Mouse (Mus musculus) forebrain, embryonic 16.5 days (tissue): ENCODE measurements around the gene Veph1. TPM values are rescaled to one million over a fixed set of nuclear protein-coding genes. Genes with fewer than 3 reads are reported as not detected.

Experiments used
- ATAC-seq: fragments of 200-750 bp; cut with Nextera tagmentation; 2 replicates; pipeline ENCODE4 v1.8.0; 2017; ENCODE audit warnings: mild to moderate bottlenecking, moderate library complexity
- H3K27ac ChIP-seq: fragments of 300-500 bp; sonication (generic); 2 replicates; pipeline ENCODE4 v1.5.1; 2014; ENCODE audit warnings: low read length, control low read depth
- H3K27me3 ChIP-seq: fragments of 300-500 bp; sonication (generic); replicated peaks from 2 replicates; pipeline ENCODE4 v1.6.1; 2014; ENCODE audit warnings: low read length; ENCODE audit not compliant: control insufficient read depth, insufficient read depth
- H3K36me3 ChIP-seq: fragments of 300-500 bp; sonication (generic); 2 replicates; pipeline ENCODE4 v1.6.1; 2014; ENCODE audit not compliant: control insufficient read depth, insufficient read depth
- H3K4me1 ChIP-seq: fragments of 300-500 bp; sonication (generic); replicated peaks from 2 replicates; pipeline ENCODE4 v1.6.1; 2014; ENCODE audit warnings: low read length; ENCODE audit not compliant: control insufficient read depth, insufficient read depth
- H3K4me2 ChIP-seq: fragments of 300-500 bp; sonication (generic); 2 replicates; pipeline ENCODE4 v1.6.1; 2014; ENCODE audit warnings: mild to moderate bottlenecking, low read length, control low read depth
- H3K4me3 ChIP-seq: fragments of 300-500 bp; sonication (generic); replicated peaks from 2 replicates; pipeline ENCODE4 v1.5.1; 2014; ENCODE audit warnings: mild to moderate bottlenecking, low read length, control low read depth
- H3K9ac ChIP-seq: fragments of 300-500 bp; sonication (generic); replicated peaks from 2 replicates; pipeline ENCODE4 v1.6.1; 2014; ENCODE audit warnings: low read depth, low read length, control low read depth
- H3K9me3 ChIP-seq: fragments of 300-500 bp; sonication (generic); 2 replicates; pipeline ENCODE4 v1.6.1; 2016; ENCODE audit warnings: low read length; ENCODE audit not compliant: control insufficient read depth
- WGBS: fragments of 180-500 bp; shearing (Covaris S2); extraction: QIAGEN DNeasy Blood & Tissue Kit; methylation state at CpG from one replicate; pipeline ENCODE4 v1.1.7; 2014; 5-methylcytosine and 5-hydroxymethylcytosine counted together
- polyA plus RNA-seq: library from polyadenylated mRNA; unstranded; fragments of >200 nt; fragmentation: Nextera tagmentation; extraction: Ambion mirVana; gene quantifications from 2 replicates; pipeline ENCODE4 v1.2.1, GENCODE M21; 2015

The Veph1 gene
- polyA plus RNA-seq, 1 experiment from 2014 or later = 9.2 TPM

GRCm38 (mm10) chr3:66310586-66310985, 13.9 kb upstream of the Veph1 start:
- 95% methylated on average over 1 of the region's 1 CpGs for WGBS
- Histone ChIP-seq H3K9me3 (no peaks in the 10 kb centered on the region), H3K27me3 (no peaks in the 10 kb centered on the region), H3K4me1 (no peaks in the 10 kb centered on the region), H3K27ac (no peak overlapping the region), H3K36me3 (no peaks in the 10 kb centered on the region), H3K4me2 (no peak overlapping the region), H3K4me3 (no peak overlapping the region), H3K9ac (no peak overlapping the region)
- ATAC-seq = no peak

- Histone ChIP-seq H3K4me2 (no peak overlapping the region), H3K4me1 (no peaks in the 10 kb centered on the region), H3K36me3 (no peaks in the 10 kb centered on the region), H3K4me3 (no peak overlapping the region), H3K27me3 (no peaks in the 10 kb centered on the region), H3K27ac (no peak overlapping the region), H3K9ac (no peak overlapping the region), H3K9me3 (no peaks in the 10 kb centered on the region)
- ATAC-seq = no peak
- 94% methylated on average over 1 of the region's 1 CpGs for WGBS
Observed at GRCm38 (mm10) chr3:66309531-66309930, 12.9 kb upstream of the Veph1 start.

GRCm38 (mm10) chr3:66295236-66295635, 1.4 kb downstream of the Veph1 start:
- H3K4me2 ChIP-seq = no peak overlapping the region
- peak overlapping the region; percentile 14; the same call in 1 of the 2 replicates for H3K4me3 ChIP-seq
- H3K27me3 ChIP-seq = no peaks in the 10 kb centered on the region
- H3K27ac ChIP-seq = no peak overlapping the region
- 11% methylated on average over 9 of the region's 9 CpGs for WGBS
- H3K9ac ChIP-seq = no peak overlapping the region
- peaks cover 9% of the 10 kb centered on the region for H3K4me1 ChIP-seq
- H3K9me3 ChIP-seq = no peaks in the 10 kb centered on the region
- no peaks in the 10 kb centered on the region for H3K36me3 ChIP-seq
- ATAC-seq = no peak; the same call in 1 of the 2 replicates

- 60% methylated on average over 3 of the region's 3 CpGs for WGBS
- Histone ChIP-seq H3K4me1 (peaks cover 9% of the 10 kb centered on the region), H3K4me3 (no peak overlapping the region), H3K4me2 (peak overlapping the region; percentile 21; the same call in 1 of the 2 replicates), H3K27me3 (no peaks in the 10 kb centered on the region), H3K9ac (no peak overlapping the region), H3K36me3 (no peaks in the 10 kb centered on the region), H3K27ac (no peak overlapping the region), H3K9me3 (no peaks in the 10 kb centered on the region)
- ATAC-seq = no peak
Observed at GRCm38 (mm10) chr3:66294729-66295128, 1.9 kb downstream of the Veph1 start.

GRCm38 (mm10) chr3:66292356-66292946, 4.2 kb downstream of the Veph1 start:
- H3K4me3 ChIP-seq = 0 out of 2 replicates have a peak overlapping the region, but pooled peaks have one; percentile 3
- H3K4me2 ChIP-seq = peak overlapping the region; percentile 34
- H3K4me1 ChIP-seq = peaks cover 9% of the 10 kb centered on the region
- peak; percentile 44; the same call in 1 of the 2 replicates for ATAC-seq
- no peak overlapping the region for H3K27ac ChIP-seq
- no peaks in the 10 kb centered on the region for H3K9me3 ChIP-seq
- no peaks in the 10 kb centered on the region for H3K27me3 ChIP-seq
- 14% methylated on average over 20 of the region's 20 CpGs for WGBS
- no peaks in the 10 kb centered on the region for H3K36me3 ChIP-seq
- H3K9ac ChIP-seq = no peak overlapping the region

GRCm38 (mm10) chr3:66263270-66263669, 33.4 kb downstream of the Veph1 start:
- no peaks in the 10 kb centered on the region for H3K36me3 ChIP-seq
- no peak overlapping the region for H3K9ac ChIP-seq
- H3K27ac ChIP-seq = no peak overlapping the region
- ATAC-seq = no peak
- no peak overlapping the region for H3K4me2 ChIP-seq
- no peak overlapping the region for H3K4me3 ChIP-seq
- H3K4me1 ChIP-seq = no peaks in the 10 kb centered on the region
- 79% methylated on average over 4 of the region's 4 CpGs for WGBS
- no peaks in the 10 kb centered on the region for H3K27me3 ChIP-seq
- no peaks in the 10 kb centered on the region for H3K9me3 ChIP-seq

GRCm38 (mm10) chr3:66262319-66262718, 34.3 kb downstream of the Veph1 start:
- ATAC-seq = no peak

GRCm38 (mm10) chr3:66254504-66255105, 42.0 kb downstream of the Veph1 start:
- H3K27me3 ChIP-seq = no peaks in the 10 kb centered on the region
- H3K4me2 ChIP-seq = no peak overlapping the region
- H3K4me1 ChIP-seq = 0 out of 2 replicates have a peak, but pooled peaks cover 4% of the 10 kb centered on the region
- H3K9me3 ChIP-seq = no peaks in the 10 kb centered on the region
- no peaks in the 10 kb centered on the region for H3K36me3 ChIP-seq
- H3K27ac ChIP-seq = no peak overlapping the region
- no peak overlapping the region for H3K4me3 ChIP-seq
- ATAC-seq = peak; percentile 69
- H3K9ac ChIP-seq = no peak overlapping the region
- WGBS = 47% methylated on average over 9 of the region's 9 CpGs

More at GRCm38 (mm10) chr3:66262319-66262718, 34.3 kb downstream of the Veph1 start:
- no peaks in the 10 kb centered on the region for H3K4me1 ChIP-seq
- H3K4me3 ChIP-seq = no peak overlapping the region
- H3K9ac ChIP-seq = no peak overlapping the region
- no peak overlapping the region for H3K4me2 ChIP-seq
- H3K27me3 ChIP-seq = no peaks in the 10 kb centered on the region
- 45% methylated on average over 5 of the region's 5 CpGs for WGBS
- no peaks in the 10 kb centered on the region for H3K9me3 ChIP-seq
- H3K27ac ChIP-seq = no peak overlapping the region
- no peaks in the 10 kb centered on the region for H3K36me3 ChIP-seq

GRCm38 (mm10) chr3:66251842-66252241, 44.8 kb downstream of the Veph1 start:
- Histone ChIP-seq H3K36me3 (no peaks in the 10 kb centered on the region), H3K27me3 (no peaks in the 10 kb centered on the region), H3K27ac (no peak overlapping the region), H3K4me3 (no peak overlapping the region), H3K4me1 (0 out of 2 replicates have a peak, but pooled peaks cover 4% of the 10 kb centered on the region), H3K9ac (no peak overlapping the region), H3K4me2 (no peak overlapping the region), H3K9me3 (no peaks in the 10 kb centered on the region)
- no peak for ATAC-seq
- WGBS = 42% methylated on average over 7 of the region's 7 CpGs
